Mouse (Mus musculus): ENCODE results near the gene Akap7.
A peak's percentile ranks its signal among the peaks of the same experiment; 100 is the strongest.

Gene Akap7

GRCm38 (mm10) chr10:25257466-25257865 lies 50.2 kb downstream of the Akap7 start:
- no peak for DNase-seq (ENCODE audit: low read depth, low spot score)

- peak; percentile 62 for DNase-seq (ENCODE audit: low read depth, low spot score)
Observed at GRCm38 (mm10) chr10:25253474-25253873, 54.2 kb downstream of the Akap7 start.

GRCm38 (mm10) chr10:25253006-25253405 lies 54.7 kb downstream of the Akap7 start:
- DNase-seq (ENCODE audit: low read depth, low spot score) = peak; percentile 45

- DNase-seq (ENCODE audit: low read depth, low spot score) = peak; percentile 69
Observed at GRCm38 (mm10) chr10:25250108-25250507, 57.6 kb downstream of the Akap7 start.

- no peak for DNase-seq (ENCODE audit: low read depth, low spot score)
Observed at GRCm38 (mm10) chr10:25246173-25246572, 61.5 kb downstream of the Akap7 start.

- no peak for DNase-seq (ENCODE audit: low read depth, low spot score)
Observed at GRCm38 (mm10) chr10:25239156-25239555, 68.5 kb downstream of the Akap7 start.

GRCm38 (mm10) chr10:25234080-25234479 lies 73.6 kb downstream of the Akap7 start:
- DNase-seq (ENCODE audit: low read depth, low spot score) = no peak

- DNase-seq (ENCODE audit: low read depth, low spot score) = no peak
Observed at GRCm38 (mm10) chr10:25232700-25233099, 75.0 kb downstream of the Akap7 start.

GRCm38 (mm10) chr10:25231358-25231757 lies 76.3 kb downstream of the Akap7 start:
- no peak for DNase-seq (ENCODE audit: low read depth, low spot score)

- no peak for DNase-seq (ENCODE audit: low read depth, low spot score)
Observed at GRCm38 (mm10) chr10:25224371-25224770, 83.3 kb downstream of the Akap7 start.

- no peak for DNase-seq (ENCODE audit: low read depth, low spot score)
Observed at GRCm38 (mm10) chr10:25220754-25221153, 86.9 kb downstream of the Akap7 start.

- DNase-seq (ENCODE audit: low read depth, low spot score) = no peak
Observed at GRCm38 (mm10) chr10:25219901-25220495, 87.7 kb downstream of the Akap7 start.

GRCm38 (mm10) chr10:25219220-25219628 lies 88.4 kb downstream of the Akap7 start:
- peak; percentile 11 for DNase-seq (ENCODE audit: low read depth, low spot score)

GRCm38 (mm10) chr10:25218746-25219145 lies 88.9 kb downstream of the Akap7 start:
- no peak for DNase-seq (ENCODE audit: low read depth, low spot score)

- no peak for DNase-seq (ENCODE audit: low read depth, low spot score)
Observed at GRCm38 (mm10) chr10:25215977-25216376, 91.7 kb downstream of the Akap7 start.

GRCm38 (mm10) chr10:25213716-25214115 lies 94.0 kb downstream of the Akap7 start:
- no peak for DNase-seq (ENCODE audit: low read depth, low spot score)

GRCm38 (mm10) chr10:25208619-25209018 lies 99.1 kb downstream of the Akap7 start:
- DNase-seq (ENCODE audit: low read depth, low spot score) = no peak

GRCm38 (mm10) chr10:25207866-25208265 lies 99.8 kb downstream of the Akap7 start:
- DNase-seq (ENCODE audit: low read depth, low spot score) = no peak

- DNase-seq (ENCODE audit: low read depth, low spot score) = no peak
Observed at GRCm38 (mm10) chr10:25200691-25201090, 107.0 kb downstream of the Akap7 start.

GRCm38 (mm10) chr10:25199510-25200353 lies 107.9 kb downstream of the Akap7 start:
- DNase-seq (ENCODE audit: low read depth, low spot score) = no peak

- no peak for DNase-seq (ENCODE audit: low read depth, low spot score)
Observed at GRCm38 (mm10) chr10:25198575-25198974, 109.1 kb downstream of the Akap7 start.

- no peak for DNase-seq (ENCODE audit: low read depth, low spot score)
Observed at GRCm38 (mm10) chr10:25198048-25198447, 109.6 kb downstream of the Akap7 start.

Measured in c-Kit-negative CD71-positive TER-119-positive erythroid progenitor cells, embryonic 14.5 days (primary cell).